Mouse (Mus musculus): Measurements from ENCODE around the gene Amdhd2. TPM values are rescaled to one million over a fixed set of nuclear protein-coding genes. Genes with fewer than 3 reads are reported as not detected.

Amdhd2 gene
- polyA plus RNA-seq, 1 experiment from 2014 or later: 35.6 TPM

DNA sequence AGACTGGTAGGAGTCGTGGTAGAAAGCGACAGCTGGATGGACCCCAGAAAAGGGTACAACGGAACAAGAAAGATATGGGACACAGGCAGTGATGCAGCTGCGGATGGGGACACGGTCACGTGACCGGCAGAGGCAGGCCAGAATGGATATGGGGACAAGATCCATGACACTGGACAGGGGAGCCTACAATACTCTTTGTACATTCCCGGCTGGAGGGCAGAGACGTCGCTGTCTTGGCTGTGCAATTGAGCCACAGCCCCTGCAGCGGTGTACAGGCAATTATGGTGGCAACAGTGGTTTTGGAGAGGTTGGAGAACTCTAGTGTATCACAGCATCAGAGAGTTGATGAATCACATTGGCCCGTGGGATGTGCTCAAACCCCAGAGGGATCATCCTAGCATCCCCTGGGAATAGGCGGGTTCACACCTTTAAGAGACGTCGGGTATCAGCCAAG, 42.4 kb upstream of the Amdhd2 start:
- Histone ChIP-seq H3K27ac (peak overlapping the region; percentile 71), H3K4me3 (peak overlapping the region; percentile 71), H3K27me3 (peaks cover 31% of the 10 kb centered on the region), H3K4me2 (replicated peaks) (peak overlapping the region; percentile 90), H3K9ac (peak overlapping the region; percentile 80), H3K36me3 (no peaks in the 10 kb centered on the region), H3K9me3 (replicated peaks) (no peaks in the 10 kb centered on the region), H3K4me1 (peaks cover 78% of the 10 kb centered on the region)
- WGBS: 8% methylated on average over 15 of the region's 15 CpGs
- ATAC-seq (ENCODE audit: low FRiP score): peak; percentile 36

- Histone ChIP-seq H3K36me3 (no peaks in the 10 kb centered on the region), H3K4me1 (peaks cover 73% of the 10 kb centered on the region), H3K9ac (peak within 1 kb of the TSS; percentile 80), H3K27me3 (peaks cover 26% of the 10 kb centered on the region), H3K4me3 (peak within 1 kb of the TSS; percentile 71), H3K4me2 (replicated peaks) (peak within 1 kb of the TSS; percentile 90), H3K9me3 (replicated peaks) (no peaks in the 10 kb centered on the region), H3K27ac (peak within 1 kb of the TSS; percentile 71)
- ATAC-seq (ENCODE audit: low FRiP score): peak; percentile 62
- WGBS: under 1% methylated on average over 59 of the region's 65 CpGs
Measured at GRCm38 (mm10) chr17:24205284-24205888, 41.8 kb upstream of the Amdhd2 start, which contains the start of gene Tbc1d24. Gene Tbc1d24 (minus strand): TSS chr17:24205562.

GRCm38 (mm10) chr17:24204846-24205245, 41.3 kb upstream of the Amdhd2 start:
- no peak overlapping the region for H3K27ac ChIP-seq
- ATAC-seq (ENCODE audit: low FRiP score): no peak
- H3K36me3 ChIP-seq: no peaks in the 10 kb centered on the region
- peak overlapping the region; percentile 80 for H3K9ac ChIP-seq
- H3K4me3 ChIP-seq: peak overlapping the region; percentile 71
- H3K9me3 ChIP-seq (replicated peaks): no peaks in the 10 kb centered on the region
- peaks cover 23% of the 10 kb centered on the region for H3K27me3 ChIP-seq
- WGBS: 15% methylated on average over 7 of the region's 7 CpGs
- peaks cover 68% of the 10 kb centered on the region for H3K4me1 ChIP-seq
- peak overlapping the region; percentile 90 for H3K4me2 ChIP-seq (replicated peaks)

DNA sequence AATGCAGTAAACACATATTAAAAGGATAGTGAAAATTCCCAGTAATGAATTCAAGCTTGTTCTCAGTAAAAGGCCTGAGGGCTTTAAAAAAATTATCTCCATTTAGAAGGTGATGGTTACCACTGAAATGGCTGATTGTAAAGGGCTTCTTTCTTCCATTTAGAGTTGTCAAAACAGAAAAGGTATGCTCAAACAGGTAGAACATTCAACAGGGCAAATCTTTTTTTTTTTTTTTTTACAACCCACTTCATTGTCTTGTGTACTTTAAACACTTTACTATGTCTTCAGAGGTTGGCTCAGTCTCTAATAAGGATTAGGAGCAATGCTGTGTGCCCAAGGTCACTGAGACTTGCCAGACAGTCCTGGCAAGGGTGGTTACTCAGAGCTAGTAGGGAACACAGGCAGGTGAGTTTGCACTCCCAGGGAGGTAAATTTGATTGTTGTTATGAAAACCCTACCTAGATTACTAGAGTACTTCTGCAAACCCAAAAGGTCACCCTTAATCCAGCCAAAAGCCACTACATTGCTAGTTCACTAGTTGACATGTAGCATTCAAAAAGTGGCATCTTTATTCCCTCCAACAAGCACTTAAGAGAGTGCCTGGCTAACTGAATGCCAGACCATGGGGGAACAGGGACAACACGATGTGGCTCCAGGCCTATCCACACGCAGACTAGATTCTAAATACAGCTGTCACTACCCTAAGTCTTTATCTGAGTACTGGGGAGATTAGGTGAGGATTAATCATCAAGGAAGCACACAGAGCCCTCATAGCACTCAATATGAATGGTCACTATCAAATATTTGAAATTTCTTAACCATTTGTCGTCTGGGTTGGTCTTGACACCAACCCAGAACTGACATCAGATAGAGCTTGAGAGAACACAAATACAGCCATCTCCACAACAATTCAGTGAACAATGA, 40.3 kb upstream of the Amdhd2 start:
- Histone ChIP-seq H3K9ac (no peak overlapping the region), H3K27me3 (peaks cover 23% of the 10 kb centered on the region), H3K4me3 (peak overlapping the region; percentile 71; the same call in 1 of the 2 replicates), H3K27ac (peak overlapping the region; percentile 44; the same call in 1 of the 2 replicates), H3K4me2 (replicated peaks) (peak overlapping the region; percentile 90), H3K9me3 (replicated peaks) (no peaks in the 10 kb centered on the region), H3K4me1 (peaks cover 58% of the 10 kb centered on the region), H3K36me3 (no peaks in the 10 kb centered on the region)
- no peak for ATAC-seq (ENCODE audit: low FRiP score)
- 79% methylated on average over 3 of the region's 3 CpGs for WGBS

DNA sequence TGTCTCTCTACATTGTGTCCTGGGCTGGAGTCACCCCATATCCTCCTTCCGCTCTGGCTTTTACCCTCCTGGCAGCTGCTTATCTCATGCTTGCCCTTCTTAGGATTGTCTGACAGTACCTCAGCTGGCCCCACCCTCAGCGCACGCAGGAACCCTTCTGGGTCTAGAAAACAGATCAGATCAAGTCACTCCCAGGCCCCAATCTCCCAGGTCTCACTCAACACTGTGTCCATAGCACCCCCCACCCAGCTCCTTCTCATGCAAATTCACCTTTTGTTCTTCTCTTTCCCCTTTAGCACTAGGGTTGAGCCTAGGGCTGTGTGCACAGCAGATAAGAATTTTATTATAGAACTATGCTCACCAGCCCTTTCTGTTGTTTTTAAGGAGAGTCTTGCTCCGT, 39.5 kb upstream of the Amdhd2 start:
- no peaks in the 10 kb centered on the region for H3K36me3 ChIP-seq
- ATAC-seq (ENCODE audit: low FRiP score): no peak
- H3K9ac ChIP-seq: peak overlapping the region; percentile 2; the same call in 1 of the 2 replicates
- H3K9me3 ChIP-seq (replicated peaks): no peaks in the 10 kb centered on the region
- 40% methylated on average over 4 of the region's 4 CpGs for WGBS
- H3K27me3 ChIP-seq: peaks cover 17% of the 10 kb centered on the region
- peak overlapping the region; percentile 44; the same call in 1 of the 2 replicates for H3K27ac ChIP-seq
- H3K4me2 ChIP-seq (replicated peaks): peak overlapping the region; percentile 24
- H3K4me1 ChIP-seq: peaks cover 50% of the 10 kb centered on the region
- H3K4me3 ChIP-seq: no peak overlapping the region

- no peaks in the 10 kb centered on the region for H3K27me3 ChIP-seq
- no peak overlapping the region for H3K4me3 ChIP-seq
- no peaks in the 10 kb centered on the region for H3K9me3 ChIP-seq (replicated peaks)
- no peak overlapping the region for H3K27ac ChIP-seq
- 84% methylated on average over 4 of the region's 4 CpGs for WGBS
- peaks cover 41% of the 10 kb centered on the region for H3K4me1 ChIP-seq
- no peak overlapping the region for H3K9ac ChIP-seq
- H3K36me3 ChIP-seq: no peaks in the 10 kb centered on the region
- no peak for ATAC-seq (ENCODE audit: low FRiP score)
- no peak overlapping the region for H3K4me2 ChIP-seq (replicated peaks)
Measured at GRCm38 (mm10) chr17:24201092-24201491, 37.5 kb upstream of the Amdhd2 start.

DNA sequence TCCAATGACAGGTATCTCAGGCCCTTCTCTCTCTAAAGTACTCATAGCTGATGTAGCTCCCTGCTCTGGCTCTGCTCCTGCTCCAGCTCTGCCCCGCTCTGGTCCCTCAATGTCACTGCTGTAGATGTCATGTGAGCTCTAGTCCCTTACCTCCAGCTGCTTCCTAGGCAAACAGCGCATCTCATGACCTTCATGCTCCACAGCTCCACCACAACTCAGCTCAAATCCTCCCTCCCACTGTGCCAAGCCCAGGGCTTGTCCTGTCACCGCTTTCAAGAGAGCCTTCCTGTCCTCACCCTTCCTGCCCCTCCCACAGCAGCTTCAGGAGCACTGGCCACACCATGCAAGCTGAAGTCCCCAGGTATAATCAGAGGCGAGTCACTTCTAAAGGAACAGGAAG, 36.2 kb upstream of the Amdhd2 start:
- H3K9me3 ChIP-seq (replicated peaks): no peaks in the 10 kb centered on the region

GRCm38 (mm10) chr17:24199252-24199651, 35.7 kb upstream of the Amdhd2 start:
- Histone ChIP-seq H3K27me3 (no peaks in the 10 kb centered on the region), H3K4me1 (peaks cover 31% of the 10 kb centered on the region), H3K27ac (no peak overlapping the region), H3K36me3 (no peaks in the 10 kb centered on the region), H3K9ac (no peak overlapping the region), H3K4me2 (replicated peaks) (no peak overlapping the region), H3K9me3 (replicated peaks) (no peaks in the 10 kb centered on the region), H3K4me3 (no peak overlapping the region)
- no peak for ATAC-seq (ENCODE audit: low FRiP score)
- 88% methylated on average over 4 of the region's 4 CpGs for WGBS

More for the DNA sequence above, 36.2 kb upstream of the Amdhd2 start:
- no peak overlapping the region for H3K4me2 ChIP-seq (replicated peaks)
- H3K27ac ChIP-seq: no peak overlapping the region
- H3K9ac ChIP-seq: no peak overlapping the region
- H3K27me3 ChIP-seq: no peaks in the 10 kb centered on the region
- peaks cover 31% of the 10 kb centered on the region for H3K4me1 ChIP-seq
- WGBS: 82% methylated on average over 4 of the region's 4 CpGs
- H3K36me3 ChIP-seq: no peaks in the 10 kb centered on the region
- ATAC-seq (ENCODE audit: low FRiP score): no peak
- no peak overlapping the region for H3K4me3 ChIP-seq

DNA sequence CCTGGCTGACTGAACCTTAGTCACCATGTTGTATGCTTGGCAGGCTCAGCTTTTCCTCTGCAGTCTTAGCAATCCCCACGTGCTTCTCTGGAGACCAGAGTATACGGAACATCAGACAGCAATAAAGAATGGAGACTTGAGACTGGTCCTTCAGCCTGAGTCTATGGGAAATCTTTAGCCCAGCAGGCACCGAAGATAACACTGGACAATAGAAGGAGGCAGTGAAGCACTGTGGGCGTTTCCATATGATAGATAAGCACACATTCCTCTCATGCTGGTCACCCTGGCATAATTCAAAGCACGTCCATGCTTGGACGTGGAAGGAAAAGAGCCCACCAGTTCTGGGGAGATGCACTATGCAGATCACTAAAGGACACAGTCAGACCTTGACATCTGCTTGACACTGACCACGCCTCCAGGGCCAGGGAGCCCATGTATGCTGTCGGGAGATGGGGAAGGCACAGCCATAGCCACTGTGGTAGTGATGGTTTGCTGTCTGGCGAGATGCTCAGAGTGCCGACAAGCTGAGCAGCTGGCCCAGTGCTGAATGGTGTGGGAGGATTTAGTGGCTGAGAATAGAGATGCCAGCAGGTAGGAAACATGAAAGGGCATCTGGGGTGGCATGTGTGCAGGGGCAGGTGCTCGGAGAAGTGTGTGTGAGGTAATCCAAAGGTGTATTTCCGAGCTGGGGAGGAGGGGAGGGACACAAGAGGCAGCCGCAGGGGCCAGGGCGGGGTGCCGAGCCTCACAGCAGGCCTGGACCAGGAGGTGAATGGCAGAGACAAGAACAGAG, 33.7 kb upstream of the Amdhd2 start:
- 66% methylated on average over 15 of the region's 15 CpGs for WGBS
- Histone ChIP-seq H3K4me1 (peaks cover 19% of the 10 kb centered on the region), H3K9me3 (replicated peaks) (no peaks in the 10 kb centered on the region), H3K27ac (no peak overlapping the region), H3K27me3 (no peaks in the 10 kb centered on the region), H3K36me3 (no peaks in the 10 kb centered on the region), H3K4me3 (no peak overlapping the region), H3K9ac (peak overlapping the region; percentile 29; the same call in 1 of the 2 replicates), H3K4me2 (replicated peaks) (no peak overlapping the region)
- no peak for ATAC-seq (ENCODE audit: low FRiP score)

- Histone ChIP-seq H3K4me3 (no peak overlapping the region), H3K9me3 (replicated peaks) (no peaks in the 10 kb centered on the region), H3K4me2 (replicated peaks) (no peak overlapping the region), H3K9ac (no peak overlapping the region), H3K4me1 (peaks cover 15% of the 10 kb centered on the region), H3K27me3 (no peaks in the 10 kb centered on the region), H3K27ac (no peak overlapping the region), H3K36me3 (no peaks in the 10 kb centered on the region)
- 62% methylated on average over 2 of the region's 2 CpGs for WGBS
- ATAC-seq (ENCODE audit: low FRiP score): no peak
Measured at GRCm38 (mm10) chr17:24195349-24195748, 31.8 kb upstream of the Amdhd2 start.

DNA sequence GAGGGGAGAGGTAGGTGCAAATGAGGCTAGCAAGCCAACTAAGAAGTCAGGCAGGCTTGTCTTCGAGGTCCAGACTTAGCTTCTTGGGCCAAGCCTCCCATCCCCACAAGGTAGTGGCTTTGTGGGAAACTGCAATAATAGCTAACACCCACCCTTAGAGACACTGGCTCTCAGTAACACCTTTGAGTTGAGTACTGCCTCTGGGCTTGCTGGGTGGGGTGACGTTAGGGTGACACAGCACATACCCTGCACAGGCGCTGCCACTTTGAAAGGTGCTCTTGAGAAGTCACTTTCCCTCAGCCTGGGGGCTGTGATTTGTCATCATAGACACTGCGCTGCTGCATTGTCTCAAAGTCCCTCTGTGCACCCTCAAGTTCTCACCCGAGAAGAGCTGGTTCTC, 30.2 kb upstream of the Amdhd2 start:
- Histone ChIP-seq H3K36me3 (0 out of 2 replicates have a peak, but pooled peaks cover 3% of the 10 kb centered on the region), H3K9ac (no peak overlapping the region), H3K27me3 (no peaks in the 10 kb centered on the region), H3K4me1 (peaks cover 15% of the 10 kb centered on the region), H3K9me3 (replicated peaks) (no peaks in the 10 kb centered on the region), H3K27ac (no peak overlapping the region), H3K4me2 (replicated peaks) (no peak overlapping the region), H3K4me3 (no peak overlapping the region)
- no peak for ATAC-seq (ENCODE audit: low FRiP score)
- 83% methylated on average over 5 of the region's 5 CpGs for WGBS

DNA sequence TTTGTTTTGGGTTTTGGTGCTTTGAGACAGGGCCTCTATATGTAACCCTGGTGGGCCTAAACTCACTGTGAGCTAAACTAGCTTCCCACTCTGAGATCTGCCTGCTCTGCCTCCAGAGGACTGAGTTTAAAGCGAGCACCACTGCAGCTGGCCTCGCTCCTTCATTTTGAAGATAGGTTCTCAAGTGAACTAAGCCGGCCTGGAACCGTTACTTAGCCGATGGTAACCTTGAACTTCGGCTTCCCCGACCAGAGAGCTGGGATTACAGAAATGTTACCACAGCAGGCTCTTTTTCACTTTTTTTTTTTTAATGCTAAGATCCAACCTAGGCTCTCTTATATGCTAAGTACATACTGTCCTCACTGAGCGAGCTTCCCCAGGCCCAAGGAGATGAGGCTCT, 29.7 kb upstream of the Amdhd2 start:
- Histone ChIP-seq H3K9me3 (replicated peaks) (no peaks in the 10 kb centered on the region), H3K27me3 (no peaks in the 10 kb centered on the region), H3K27ac (no peak overlapping the region), H3K4me1 (peaks cover 15% of the 10 kb centered on the region), H3K4me3 (no peak overlapping the region), H3K4me2 (replicated peaks) (no peak overlapping the region), H3K9ac (no peak overlapping the region), H3K36me3 (0 out of 2 replicates have a peak, but pooled peaks cover 4% of the 10 kb centered on the region)
- 88% methylated on average over 8 of the region's 8 CpGs for WGBS
- ATAC-seq (ENCODE audit: low FRiP score): no peak
